Mouse (Mus musculus) urinary bladder, postnatal 4 days (tissue): ENCODE results near the gene Slc9a1.

Experiments used
- DNase-seq, 2 experiments: peaks; one replicate each; pipeline ENCODE4 v3.0.0; 2021 to 2022; ENCODE audit warnings: low spot score in 2 of 2

Gene Slc9a1

DNA sequence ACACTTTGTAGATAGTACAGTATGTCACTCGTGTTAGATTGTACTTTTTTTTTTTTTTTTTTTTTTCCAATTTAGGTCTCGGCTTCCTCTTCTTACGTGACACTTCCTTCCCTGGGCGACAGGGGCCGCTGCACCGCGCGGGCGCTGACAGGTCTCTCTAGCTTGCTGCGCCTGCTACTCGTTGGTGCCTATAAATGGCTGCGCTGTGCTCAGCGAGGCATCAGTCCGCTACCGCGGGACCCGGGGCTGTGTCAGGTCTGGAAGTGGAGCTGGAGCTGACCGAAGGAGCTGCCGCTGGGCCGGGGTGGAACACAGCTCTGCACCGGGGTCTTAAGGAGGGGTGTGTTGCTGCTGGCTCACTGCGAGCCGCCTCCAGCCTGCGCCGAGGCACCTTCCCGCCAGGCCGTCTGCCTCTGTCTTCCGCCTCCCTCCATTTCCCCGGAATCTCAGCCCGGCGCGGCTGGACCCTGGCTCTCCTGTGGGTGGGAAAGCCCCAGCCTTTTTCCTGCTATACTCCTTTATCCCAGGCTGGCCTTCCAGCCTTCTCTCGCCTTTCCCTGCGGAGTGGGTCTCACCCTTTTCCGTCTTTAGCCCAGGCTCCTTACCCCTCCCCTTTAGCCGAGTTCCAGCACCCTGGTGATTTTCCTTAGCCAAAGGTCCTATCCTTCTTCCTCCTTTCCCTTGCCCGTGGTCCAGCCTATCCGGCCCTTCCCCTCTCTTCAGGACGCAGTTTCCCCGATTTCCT lies at the start of gene Slc9a1:
Slc9a1 (plus strand) TSS at position 154 of the 745 bp plus-strand sequence.
- peak; percentile 91 to 92 for DNase-seq

DNA sequence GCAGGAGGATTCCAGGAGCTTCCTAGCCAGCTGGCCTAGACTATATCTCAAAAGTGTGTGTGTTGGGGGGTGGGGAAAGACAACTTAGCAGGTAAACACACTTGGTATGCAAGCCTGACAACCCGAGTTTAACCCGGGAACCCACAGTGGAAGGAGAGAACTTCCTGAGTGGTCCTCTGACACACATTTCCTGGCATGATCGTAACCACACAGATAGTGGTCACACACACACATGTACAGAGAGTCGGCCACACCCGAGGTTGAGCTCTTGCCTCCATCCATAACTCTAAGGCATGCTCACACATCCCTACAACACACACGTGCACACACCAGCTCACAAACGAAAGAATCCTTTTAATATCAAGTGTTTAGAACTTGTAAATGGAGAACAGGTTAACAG lies 41.4 kb upstream of the Slc9a1 start:
- no peak for DNase-seq

DNA sequence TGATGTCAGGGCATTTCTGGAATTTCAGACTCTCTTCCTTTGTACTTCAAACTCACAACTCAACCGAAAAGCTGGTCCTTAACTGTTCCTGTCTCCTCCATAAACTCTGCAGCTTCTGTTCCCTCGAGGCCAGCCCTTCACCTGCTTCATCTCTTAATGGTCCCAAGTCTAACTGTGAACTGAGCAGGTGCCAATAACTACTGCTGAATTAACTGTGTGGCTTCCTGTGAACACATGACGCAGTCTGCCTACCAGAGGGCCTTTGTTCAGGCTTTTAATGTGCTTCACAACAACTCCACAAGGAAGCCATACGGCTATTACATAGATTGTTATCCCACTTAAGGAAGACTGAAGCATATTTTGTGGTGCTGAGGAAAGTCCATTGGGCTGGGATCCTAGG lies 39.2 kb upstream of the Slc9a1 start:
- no peak for DNase-seq

DNA sequence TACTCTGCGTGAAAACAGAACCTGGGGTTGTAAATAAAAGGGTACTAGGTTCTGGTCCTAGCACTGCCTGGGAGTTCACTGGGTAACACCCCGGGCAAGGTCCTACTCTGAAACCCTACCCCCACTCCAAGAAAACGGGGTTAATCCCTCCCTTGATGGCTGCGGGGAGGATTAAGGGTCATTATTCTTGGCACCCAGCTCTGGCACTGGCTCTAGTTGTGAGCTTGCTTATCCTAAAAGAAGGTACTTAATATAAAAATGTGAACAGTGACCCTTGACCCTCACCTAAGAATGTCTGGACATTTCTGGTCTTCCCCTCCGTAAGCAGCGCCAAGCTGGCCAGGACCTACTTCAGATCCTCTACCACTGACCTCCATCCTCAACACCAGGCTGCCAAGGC lies 36.2 kb upstream of the Slc9a1 start:
- no peak for DNase-seq

DNA sequence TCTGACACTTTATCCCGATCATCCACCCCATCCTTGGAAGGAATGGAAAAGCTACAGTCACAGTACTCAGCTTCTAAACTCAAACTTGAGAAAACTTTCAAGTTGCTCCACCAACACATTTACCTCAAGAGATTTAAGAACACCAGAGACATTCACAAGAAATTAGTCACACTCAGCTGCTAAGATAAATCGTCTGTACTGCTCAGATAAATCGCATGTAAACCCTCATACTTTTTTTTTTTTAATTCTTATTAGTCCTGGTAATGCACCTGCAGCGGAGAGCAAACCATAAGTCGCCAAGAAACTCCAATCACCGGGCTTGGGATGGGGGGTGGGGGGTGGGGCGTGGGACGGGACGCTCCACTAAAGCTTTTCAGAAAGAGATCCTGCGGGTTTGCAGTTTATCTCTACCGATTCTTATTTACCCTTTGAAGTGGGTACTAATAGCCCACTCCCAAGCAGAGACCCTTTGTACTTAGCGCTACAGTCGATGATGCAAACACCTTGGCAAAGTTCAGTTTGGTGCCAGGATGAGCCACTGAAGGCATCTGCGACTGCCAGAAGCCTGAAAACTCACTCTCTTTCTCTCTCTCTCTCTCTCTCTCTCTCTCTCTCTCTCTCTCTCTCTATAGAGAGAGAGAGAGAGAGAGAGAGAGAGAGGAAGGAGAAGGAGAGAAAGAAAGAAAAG lies 31.5 kb upstream of the Slc9a1 start:
- no peak for DNase-seq

DNA sequence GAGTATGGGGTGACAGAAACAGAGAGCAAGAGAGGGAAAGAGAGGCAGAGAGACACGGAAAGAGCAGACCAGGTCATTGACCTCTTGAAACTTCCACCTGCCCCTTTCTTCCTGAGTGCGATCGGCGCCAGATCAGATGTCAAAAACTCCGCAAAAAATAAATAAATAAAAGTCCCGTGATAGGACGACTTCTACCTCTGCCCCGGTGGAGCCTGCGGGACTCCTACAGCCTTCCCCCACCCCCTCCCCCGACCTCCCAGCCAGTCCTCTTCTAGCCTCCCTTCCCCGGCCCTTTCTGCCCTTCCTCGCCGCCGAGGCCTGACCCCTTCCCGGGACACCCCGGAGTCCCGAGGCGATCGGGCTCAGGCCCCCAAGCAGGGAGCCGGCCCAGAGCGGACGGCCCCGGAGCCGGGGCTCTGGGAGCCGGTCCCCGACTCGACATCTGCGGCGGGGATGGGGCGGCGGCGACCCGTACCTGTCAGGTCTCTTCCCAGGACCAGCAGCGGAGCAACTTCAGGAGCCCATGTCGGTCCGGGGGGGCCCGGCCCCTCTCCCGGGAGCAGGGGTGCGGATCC lies 30.9 kb upstream of the Slc9a1 start:
- no peak for DNase-seq

DNA sequence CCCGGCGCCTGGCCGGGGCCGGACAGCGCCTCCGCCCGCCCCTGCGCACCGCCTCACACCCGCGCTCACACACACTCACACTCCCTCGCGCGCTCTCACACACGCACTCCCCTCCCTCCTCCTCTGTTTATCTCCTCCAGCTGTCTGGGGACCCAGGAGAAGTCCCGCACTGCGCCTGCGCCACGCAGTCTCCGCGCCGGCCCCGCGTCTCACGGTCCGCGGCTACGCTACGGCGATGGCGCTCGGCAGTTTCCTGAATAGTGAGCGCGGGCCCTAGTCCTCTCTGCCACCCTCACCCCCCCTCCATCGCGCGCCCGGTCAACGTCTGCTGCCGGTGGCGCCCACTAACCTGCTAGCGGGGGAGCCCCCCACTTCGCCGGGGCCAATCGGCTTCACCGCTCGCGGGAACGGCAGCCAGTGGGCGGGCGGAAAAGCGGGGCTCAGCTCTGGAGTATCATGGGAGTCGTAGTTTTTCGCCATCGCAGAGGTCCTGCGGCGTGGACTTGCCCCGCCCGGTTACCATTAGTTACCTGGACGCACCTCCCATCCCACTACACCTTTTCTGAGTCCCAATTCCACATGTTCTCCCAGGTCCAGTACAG lies 30.3 kb upstream of the Slc9a1 start:
- DNase-seq: peak; percentile 97

DNA sequence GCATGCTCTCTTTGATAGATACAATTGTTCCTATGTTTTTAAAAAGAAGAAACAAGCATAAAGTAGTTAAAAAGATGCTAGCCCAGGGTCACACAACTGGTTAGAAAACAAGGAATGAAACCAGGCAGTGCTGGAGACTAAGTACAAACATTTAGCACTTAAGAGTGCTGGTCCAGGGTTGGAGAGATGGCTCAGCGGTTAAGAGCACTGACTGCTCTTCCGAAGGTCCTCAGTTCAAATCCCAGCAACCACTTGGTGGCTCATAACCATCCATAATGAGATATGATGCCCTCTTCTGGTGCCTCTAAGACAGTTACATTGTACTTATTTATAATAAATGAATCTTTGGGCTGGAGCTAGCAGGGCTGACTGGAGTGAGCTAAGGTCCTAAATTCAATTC lies 29.3 kb upstream of the Slc9a1 start:
- no peak for DNase-seq

DNA sequence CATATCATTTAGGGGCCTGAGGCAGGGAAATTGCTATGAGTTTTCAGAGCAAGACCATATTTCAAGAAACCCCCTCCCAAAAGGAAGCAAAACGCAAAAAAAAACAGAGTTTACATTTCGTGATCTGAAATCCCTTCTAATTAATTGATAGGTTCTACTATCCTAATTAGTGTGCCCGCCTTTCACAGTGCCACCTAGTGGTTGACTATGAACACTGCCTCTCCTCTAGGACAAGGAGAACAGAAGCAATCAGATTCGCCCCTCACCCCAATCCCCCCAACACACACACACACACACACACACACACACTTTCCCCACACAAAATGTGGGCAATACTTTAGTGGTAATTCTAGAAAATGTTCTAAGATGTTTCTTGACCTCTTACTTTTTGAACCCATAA lies 25.4 kb upstream of the Slc9a1 start:
- no peak for DNase-seq

DNA sequence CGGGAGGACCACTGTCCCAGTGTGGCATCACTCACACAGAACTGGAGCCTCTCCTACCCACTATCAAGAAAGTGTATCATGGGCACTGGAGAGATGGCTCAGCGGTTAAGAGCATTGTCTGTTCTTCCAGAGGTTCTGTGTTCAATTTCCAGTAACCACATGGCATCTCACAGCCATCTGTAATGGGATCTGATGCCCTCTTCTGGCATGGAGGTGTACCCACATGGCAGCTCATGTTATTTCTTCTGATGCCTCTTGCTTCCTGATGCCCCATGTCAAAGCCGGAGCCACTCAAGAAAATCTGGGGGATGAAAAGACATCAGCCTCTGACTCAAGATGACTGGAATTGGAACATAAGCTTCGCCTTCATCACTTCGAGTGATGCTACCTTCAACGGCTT lies 23.8 kb upstream of the Slc9a1 start:
- DNase-seq: no peak

DNA sequence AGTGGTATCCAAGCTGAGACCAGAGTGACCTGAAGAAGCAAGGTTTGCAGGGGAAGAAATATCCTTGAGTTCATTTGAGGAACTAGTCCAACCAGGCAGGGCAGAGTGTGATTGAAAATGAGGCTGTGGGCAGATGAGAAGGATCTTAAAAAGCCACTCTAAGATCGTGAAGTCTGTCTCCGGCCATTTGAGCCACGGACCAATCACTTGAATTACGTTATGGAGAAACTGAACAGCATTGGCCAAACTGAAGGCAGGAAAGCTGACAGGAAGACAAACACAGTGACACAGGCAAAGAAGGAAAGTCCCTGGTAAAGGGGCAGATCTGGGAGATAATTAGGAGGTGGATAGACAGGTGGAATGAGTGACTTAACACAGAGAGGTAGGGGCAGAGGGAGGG lies 22.9 kb upstream of the Slc9a1 start:
- no peak for DNase-seq

DNA sequence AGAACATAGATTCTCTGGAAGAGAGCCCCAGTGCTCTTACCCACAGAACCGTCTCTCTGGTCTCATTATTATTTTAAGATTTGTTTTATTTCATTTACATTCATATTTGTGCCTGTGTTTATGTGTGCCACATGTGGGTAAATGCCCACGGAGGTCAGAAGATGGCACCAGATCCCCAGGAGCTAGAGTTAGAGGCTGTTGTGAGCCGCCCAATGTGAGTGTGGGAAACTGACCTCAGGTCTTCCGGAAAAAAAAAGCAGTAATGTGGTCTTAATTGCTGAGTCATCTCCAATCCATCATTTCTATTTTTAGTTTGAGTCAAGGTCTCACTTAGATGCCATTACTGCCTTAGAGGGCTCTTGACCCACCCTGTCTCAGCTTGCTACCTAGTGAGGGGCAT lies 21.9 kb upstream of the Slc9a1 start:
- DNase-seq: no peak

DNA sequence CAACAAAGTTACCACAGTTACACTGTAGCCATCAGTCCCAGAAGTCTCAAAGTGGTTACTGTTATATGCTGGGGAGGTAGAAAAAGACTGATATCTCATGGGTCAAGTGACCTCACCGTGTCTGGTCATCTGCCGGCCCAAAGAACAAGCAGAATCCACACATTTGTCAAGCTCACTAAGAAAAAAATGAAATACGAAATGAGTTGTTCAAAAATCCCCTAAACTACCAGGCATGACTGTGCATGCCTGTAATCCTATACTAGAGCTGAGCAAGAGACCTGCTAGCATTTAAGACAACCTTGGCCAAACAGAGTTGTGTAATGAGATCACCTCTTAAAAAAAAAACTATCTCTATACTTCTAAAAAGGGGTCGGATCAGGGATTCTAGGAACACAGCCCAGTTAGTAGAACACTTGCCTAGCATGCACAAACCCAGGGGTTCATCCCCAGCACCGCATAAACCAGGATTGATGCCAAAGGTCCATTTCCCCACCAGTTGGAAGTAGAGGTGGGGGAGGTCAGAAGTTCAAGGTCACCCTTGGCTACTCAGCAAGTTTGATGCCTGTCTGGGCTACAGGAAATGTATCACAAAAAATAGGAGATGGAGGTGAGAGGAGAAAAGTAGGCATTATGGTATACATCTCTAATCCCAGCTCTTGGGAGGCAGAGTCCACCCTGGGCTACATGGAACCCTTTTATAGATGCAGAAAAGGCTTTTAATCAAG lies 21.3 kb upstream of the Slc9a1 start:
- no peak for DNase-seq

DNA sequence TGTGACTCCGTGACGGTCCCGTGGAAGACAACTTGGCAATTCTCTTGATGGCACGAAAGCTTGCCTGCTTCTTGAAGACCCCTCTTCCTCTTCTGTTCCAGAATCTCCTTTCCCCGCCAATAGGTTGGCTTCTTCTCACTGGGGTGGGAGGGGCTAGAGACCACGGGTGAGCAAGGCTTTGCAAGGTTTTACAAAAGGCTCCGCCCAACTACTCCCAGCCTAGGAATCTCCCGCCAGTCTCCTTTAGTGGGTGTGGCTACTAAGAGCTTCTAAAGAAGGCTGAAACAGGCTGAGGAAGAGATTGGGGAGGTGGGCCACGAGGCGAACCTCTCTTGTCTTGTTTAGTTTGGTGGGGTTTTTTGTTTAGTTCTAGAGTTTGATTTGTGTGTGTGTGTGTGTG lies 16.7 kb upstream of the Slc9a1 start:
- DNase-seq: no peak

DNA sequence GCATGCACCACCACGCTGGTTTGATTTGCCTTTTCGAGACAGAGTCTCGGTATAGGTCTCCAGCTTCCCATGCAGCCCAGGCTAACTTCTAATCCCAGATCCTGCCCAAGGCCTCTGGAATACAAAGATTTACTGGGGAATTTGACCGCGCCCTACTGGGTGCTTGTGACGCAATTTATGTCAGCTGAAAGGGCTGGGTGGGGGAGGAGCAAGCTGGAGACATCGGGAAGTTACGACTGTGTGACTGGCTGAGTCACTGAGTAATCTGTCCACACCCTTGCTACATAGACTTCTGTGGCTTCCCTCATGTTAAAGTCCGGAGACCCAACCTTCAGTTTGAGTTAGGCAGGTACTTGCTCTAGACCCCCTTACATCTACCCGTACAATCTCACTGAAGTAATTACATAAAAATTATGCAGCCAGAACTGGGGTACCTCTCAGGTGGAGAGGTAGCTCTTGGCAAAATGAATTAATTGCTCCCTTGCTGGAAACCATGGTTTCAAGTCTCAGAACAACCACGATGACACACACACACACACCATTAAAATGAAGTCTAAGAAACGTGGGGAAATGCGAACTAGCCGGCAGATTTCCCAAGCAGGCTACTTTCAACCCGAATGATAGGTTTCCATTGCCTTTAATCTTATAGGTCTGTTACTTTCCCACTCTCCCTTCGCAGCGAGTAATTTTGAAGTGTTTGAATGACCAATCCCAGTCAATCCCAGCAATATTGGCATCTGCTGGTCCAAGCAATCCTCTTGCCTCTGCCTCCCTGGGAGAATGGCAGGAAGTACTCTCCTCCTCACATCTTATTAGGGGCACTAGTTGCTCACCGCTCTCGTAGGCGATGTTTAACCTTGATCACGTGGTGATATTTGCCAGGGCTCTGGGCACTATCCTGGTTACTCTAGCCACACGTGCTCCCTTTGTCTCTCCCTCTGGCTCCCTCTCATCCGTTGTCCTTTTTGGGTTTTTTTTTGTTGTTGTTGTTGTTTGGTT lies 15.8 kb upstream of the Slc9a1 start, which contains the start of gene Wdtc1:
Wdtc1 (minus strand) TSS at position 115 of the 999 bp plus-strand sequence.
- DNase-seq: no peak

DNA sequence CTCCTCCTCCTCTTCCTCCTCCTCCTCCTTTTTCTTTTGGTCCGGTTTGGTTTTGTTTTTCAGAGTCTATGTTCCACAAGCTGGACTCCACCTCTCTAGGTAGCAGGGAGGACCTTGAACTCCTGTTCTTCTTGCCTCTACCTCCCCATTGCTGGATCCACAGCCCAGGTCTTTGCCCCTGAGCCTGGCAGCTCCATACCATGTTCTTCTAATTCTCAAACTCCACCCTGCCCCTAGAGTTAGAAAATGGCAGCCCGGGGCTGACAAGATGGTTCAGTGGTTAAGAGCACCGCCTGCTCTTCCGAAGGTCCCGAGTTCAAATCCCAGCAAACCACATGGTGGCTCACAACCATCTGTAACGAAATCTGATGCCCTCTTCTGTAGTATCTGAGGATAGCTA lies 14.9 kb upstream of the Slc9a1 start:
- DNase-seq: no peak

DNA sequence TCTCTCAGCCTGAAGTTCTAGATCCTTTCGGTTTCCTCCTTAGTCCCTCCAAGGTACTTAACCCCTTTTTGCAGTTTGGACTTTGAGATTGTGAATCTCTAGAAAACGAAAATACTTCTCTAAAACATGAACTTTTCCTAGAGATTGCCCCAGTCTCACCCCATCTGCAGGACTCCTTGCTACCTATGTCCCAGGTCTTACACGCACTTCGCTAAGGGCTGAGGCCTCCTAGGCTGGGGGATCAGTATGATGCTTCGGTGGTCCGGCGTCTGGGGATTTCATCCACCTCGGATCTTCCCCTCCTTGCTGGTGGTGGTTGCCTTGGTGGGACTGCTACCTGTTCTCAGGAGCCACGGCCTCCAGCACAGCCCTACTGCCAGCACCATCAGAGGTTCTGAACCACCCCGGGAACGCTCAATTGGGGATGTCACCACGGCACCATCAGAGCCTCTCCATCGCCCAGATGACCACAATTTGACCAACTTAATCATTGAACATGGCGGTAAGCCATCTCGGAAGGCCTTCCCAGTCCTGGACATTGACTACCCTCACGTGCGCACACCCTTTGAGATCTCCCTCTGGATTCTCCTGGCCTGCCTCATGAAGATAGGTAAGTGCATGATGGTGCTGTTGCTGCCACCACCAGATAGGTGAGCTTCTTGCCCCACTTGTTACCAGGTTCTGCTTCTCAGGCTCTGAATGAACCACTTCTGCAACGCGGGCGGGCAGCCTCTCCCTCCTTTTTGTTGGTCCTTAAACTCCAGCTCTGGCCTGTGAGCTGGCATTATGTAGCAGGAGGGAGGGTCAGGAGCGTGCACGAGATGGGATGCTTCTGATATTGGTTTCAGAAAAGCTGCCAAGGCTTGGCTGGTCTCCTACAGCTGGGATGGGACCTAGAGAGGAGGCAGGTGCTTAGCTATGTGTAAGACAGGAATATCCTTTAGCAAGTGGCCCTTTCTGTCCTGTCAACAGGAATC lies 1.1 kb downstream of the Slc9a1 start:
- DNase-seq: no peak

DNA sequence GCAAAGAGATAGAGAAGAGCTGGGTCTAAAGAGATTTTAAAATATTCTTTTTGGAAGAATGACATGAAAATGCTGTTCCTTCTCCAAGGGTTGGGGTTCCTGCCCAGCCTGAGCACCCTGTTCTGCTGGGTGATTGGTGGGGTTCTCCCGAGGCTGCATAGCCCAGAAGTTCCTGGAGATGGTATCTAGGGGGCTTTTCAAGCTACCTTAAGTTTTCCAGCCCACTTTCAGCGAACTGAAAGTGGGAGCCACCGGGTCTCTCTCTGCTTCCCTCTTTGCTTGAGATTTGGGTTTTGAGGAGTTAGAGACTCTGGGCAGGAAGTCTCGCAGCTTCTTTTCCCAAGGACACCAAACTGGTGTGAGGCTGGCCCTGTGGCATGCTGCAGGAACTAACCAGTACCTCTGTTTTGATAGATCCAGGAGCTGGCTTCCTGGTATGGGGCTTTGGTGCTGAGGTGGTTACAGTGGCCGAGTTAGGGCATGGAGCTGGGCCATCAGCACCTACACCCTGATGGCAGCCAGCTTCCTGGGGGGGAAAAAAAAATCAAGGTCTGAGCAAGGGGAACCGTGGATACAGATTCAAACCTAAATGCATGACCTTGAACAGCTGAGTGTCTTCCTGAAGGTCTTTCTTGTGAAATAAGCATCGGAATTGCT lies 2.2 kb downstream of the Slc9a1 start:
- no peak for DNase-seq

DNA sequence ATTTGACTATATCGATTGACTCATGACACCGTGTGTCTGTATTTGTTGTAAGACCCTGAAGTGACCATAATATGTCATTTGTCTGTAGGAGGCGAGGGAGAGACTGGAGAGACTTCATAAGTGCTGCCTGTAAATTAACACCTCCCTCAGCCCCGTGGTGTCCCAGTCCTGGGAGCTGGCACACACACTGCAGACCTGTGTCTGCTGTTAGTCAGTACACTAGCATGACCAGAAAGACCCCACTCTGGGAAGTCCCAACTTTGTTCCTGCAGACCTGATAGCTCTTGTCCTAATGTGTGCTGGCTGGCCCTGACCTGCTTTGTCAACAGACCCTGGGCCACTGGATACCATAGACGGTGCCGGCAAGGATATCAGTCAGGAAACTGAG lies 2.8 kb downstream of the Slc9a1 start:
- DNase-seq: no peak
